Mouse (Mus musculus): ENCODE measurements around the gene Edn2.

DNA sequence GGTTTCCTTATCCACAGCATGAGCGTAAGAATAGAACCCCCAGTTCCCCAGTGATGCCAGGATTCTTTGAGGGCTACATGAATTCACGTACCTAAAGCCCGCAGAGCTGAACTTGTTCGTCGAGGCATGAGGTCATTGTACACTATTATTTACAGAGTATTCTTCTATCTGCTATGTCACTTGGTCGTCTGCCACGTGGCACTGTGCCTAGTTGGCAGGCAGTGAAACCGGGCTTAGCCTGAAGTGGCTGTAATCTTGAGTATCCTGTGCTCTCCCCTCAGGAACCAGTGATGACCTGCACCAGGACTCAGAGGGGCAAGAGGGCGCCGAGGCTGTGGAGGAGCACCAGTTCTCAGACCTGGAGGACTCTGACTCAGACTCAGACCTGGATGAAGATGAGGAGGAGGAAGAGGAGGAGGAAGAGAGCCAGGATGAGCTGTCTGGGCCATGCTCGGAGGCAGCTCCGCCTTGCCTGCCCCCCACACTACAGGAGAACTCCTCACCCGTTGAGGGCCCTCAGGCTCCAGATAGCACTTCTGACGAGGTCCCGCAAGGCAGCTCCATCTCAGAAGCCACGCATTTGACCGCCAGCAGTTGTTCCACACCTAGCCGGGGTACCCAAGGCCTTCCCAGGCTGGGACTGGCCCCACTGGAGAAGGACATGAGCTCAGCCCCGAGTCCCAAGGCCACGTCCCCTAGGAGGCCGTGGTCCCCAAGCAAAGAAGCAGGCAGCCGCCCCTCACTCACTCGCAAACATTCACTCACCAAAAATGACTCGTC, 29.4 kb upstream of the Edn2 start:
- TF ChIP-seq POLR2A (IDR thresholded peaks at IDR 0.05; ENCODE audit: insufficient read depth, low read depth, low read length) (no peak), CTCF (IDR thresholded peaks at IDR 0.05; ENCODE audit: insufficient read depth, low read depth, low read length) (no peak)
